Mouse (Mus musculus): Measurements from ENCODE around the gene Git2.
A peak's percentile ranks its signal among the peaks of the same experiment; 100 is the strongest.

Gene Git2

DNA sequence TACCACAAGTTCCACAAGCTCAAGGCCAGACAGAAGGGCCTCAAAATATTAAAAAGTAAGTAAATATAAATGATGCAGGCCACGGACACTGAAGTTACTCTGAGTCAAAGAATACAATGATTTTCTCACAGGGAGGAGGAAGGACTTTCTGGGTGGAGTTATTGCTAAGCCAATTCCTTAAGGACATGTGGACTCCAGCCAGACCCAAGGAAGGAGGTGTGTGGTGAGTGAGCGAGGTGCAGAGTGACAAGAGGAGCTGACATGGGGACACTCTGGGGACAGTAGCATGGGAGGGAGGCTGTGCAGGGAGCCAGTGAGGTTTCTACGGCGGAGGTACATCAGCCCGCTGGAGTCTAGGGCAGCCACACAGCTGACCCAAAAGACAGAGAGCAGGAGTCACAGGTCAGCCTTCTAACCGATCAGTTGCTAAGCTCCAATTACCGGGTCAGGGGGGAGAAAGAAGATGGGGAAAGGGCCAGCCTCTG, 88.5 kb downstream of the Git2 start:
- no peak for DNase-seq (ENCODE audit: low read depth, low spot score)

- no peak for DNase-seq (ENCODE audit: low read depth, low spot score)
Measured at GRCm38 (mm10) chr5:114685986-114686385, 89.3 kb downstream of the Git2 start.

DNA sequence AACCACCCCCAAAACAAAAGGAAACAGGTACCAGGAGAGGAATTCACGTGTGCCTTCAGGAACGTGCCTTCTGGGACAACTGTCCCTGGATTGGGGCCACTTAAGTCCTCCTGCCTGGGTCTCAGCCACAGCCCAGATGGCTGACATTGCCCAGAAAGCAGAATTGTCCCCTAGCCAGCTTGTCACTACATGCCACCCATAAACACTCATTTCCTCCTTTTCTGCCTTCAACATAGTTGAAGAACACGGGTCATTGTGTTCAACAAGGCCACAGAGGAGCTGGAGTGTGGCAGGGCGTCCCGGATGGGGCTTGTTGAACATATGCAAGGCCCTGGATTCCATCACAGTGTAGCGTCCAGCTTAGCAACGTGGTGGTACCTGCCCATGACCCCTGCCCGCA, 93.6 kb downstream of the Git2 start:
- peak; percentile 26 for DNase-seq (ENCODE audit: low read depth, low spot score)

GRCm38 (mm10) chr5:114680676-114681285, 94.5 kb downstream of the Git2 start:
- DNase-seq (ENCODE audit: low read depth, low spot score): peak; percentile 74

DNA sequence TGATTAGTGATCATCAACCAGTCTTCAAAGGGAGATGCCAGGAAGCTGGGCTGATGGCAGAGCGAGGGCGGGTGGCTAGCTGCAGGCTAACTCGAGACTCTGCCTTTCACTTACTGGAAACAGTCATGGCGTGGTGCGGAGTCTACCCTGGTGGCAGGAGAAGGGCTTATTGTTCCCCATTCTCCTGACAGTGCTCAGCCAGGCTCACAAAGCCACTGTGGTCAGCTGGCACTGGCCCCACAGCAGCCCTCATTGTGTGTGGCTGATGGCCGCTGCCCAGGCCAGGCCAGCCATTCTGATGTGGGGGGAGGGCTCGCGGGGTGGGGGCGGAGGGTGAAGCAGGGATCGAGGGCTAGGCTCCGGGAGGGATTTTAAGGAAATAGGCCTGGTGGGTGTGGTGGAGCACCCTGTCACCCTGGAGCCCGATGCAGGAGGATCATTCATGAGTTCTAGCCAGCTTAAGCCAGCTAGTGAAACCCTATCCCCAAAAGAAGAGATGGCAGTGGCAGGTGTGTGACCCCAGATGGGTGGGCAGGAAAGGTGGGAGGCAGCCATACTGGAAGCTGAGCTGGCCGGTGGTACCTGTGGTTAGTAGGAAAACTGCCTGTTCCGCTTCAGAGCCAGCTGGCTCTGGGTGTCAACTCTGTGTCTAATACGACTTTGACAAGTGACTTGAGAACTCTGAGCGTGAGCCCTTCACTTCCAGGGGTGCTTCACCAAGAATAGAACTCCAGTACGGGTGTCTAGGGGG, 95.3 kb downstream of the Git2 start:
- peak; percentile 42 for DNase-seq (ENCODE audit: low read depth, low spot score)
